Mouse (Mus musculus): Measurements from ENCODE around the gene Kcng1.

- TF ChIP-seq CTCF (IDR thresholded peaks at IDR 0.05; ENCODE audit: low read depth) (no peak), EP300 (optimal IDR thresholded peaks at IDR 0.05) (no peak)
Observed at GRCm38 (mm10) chr2:168308916-168309315, 27.4 kb upstream of the Kcng1 start.

All from stomach, postnatal 0 days (tissue).